Mouse (Mus musculus): Measurements from ENCODE around the gene Fhl1.

- TF ChIP-seq POLR2A (IDR thresholded peaks at IDR 0.05; ENCODE audit: borderline replicate concordance, insufficient read depth, low read length) (no peak), CTCF (IDR thresholded peaks at IDR 0.05; ENCODE audit: borderline replicate concordance, insufficient read depth, low read depth, low read length) (no peak)
These were observed 109.7 kb downstream of the Fhl1 start for GRCm38 (mm10) chrX:56841255-56841654.

Data from cerebellum, adult 2 months (tissue).